Mouse (Mus musculus): ENCODE data around the gene Cela2a.

The Cela2a gene

DNA sequence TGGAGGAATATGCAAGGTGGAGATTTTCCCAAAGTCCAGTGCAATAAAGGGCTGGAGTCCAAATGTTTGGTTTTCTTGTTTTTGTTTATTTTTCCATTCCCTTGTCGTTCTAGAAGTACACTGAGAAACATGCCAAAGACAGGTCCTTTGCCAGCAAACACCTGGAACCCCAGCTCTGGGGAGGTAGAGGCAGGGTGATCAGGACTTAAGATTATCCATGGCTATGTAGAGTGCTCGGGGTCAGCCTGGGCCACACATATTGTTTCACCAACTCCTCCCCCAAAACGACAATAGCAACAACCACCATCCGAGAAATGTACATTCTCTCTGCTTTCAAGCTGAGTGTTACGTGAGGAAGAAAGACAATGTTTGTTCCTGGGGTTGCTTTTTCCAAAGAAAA lies at the start of gene Cela2a:
Gene Cela2a (minus strand): TSS at position 101 of the 400 bp plus-strand sequence.
- no peak for DNase-seq (ENCODE audit: low spot score)

DNA sequence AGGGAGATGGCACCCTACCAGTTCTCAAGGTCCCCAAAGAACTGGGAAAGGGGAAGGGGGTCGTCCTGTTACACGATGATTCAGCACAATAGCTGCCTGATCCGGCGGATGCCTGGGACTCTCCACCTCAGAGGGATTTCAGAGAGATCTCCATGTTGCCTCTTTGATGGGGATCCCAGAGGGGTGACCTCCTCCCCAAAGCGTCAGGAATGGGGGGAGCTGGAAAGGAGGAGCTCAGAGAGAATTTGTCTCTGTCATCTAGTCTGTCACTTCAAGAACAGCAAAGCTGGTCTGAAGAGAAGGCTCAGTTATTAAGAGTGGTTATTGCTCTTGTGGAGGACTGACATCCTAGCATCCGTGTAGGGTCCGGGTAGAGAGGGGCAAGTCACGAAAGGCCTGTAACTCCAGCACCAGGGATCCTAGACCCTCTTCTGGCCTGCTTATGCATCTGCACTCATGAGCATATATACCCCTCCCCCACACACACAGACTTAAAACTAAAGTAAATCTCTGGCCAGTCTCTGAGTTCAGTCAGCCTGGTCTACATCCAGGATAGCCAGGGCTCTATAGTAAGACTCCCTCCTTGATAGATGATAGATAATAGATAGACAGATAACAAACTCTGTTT lies 49.6 kb upstream of the Cela2a start:
- DNase-seq (ENCODE audit: low spot score): no peak

- peak; percentile 77 for DNase-seq (ENCODE audit: low spot score)
These were observed 48.9 kb upstream of the Cela2a start, which contains the start of gene Efhd2 for GRCm38 (mm10) chr4:141874601-141875460. Efhd2 (minus strand) TSS chr4:141874920.

DNA sequence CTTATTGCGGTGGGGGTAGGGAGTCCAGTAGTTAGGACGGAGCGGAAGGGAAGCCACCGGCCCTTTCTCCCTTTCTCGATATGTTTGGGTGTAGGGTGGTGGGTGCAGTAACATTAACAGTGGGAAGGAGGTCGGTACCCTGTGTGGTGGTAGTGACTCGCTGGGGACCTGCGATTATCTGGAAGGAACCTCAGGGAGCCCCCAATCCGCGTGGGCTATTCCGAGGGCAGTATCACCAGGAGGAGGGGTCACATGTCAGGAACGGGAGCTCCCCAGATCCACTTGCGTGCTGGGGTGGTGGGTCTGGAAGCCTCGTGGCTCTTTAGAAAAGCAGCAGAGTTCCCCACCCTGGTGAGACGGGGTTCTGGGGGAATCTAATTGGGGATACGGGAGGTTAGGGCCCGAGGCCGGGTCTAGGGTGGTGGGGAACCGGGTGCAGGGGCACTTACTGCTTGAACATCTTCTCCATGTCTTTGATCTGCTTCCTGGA lies 48.2 kb upstream of the Cela2a start:
- DNase-seq (ENCODE audit: low spot score): no peak

GRCm38 (mm10) chr4:141872977-141873376 lies 47.0 kb upstream of the Cela2a start:
- DNase-seq (ENCODE audit: low spot score): no peak

- no peak for DNase-seq (ENCODE audit: low spot score)
These were observed 45.9 kb upstream of the Cela2a start for GRCm38 (mm10) chr4:141871909-141872308.

- DNase-seq (ENCODE audit: low spot score): no peak
These were observed 45.4 kb upstream of the Cela2a start for GRCm38 (mm10) chr4:141871333-141871725.

GRCm38 (mm10) chr4:141870666-141871332 lies 44.8 kb upstream of the Cela2a start:
- no peak for DNase-seq (ENCODE audit: low spot score)

DNA sequence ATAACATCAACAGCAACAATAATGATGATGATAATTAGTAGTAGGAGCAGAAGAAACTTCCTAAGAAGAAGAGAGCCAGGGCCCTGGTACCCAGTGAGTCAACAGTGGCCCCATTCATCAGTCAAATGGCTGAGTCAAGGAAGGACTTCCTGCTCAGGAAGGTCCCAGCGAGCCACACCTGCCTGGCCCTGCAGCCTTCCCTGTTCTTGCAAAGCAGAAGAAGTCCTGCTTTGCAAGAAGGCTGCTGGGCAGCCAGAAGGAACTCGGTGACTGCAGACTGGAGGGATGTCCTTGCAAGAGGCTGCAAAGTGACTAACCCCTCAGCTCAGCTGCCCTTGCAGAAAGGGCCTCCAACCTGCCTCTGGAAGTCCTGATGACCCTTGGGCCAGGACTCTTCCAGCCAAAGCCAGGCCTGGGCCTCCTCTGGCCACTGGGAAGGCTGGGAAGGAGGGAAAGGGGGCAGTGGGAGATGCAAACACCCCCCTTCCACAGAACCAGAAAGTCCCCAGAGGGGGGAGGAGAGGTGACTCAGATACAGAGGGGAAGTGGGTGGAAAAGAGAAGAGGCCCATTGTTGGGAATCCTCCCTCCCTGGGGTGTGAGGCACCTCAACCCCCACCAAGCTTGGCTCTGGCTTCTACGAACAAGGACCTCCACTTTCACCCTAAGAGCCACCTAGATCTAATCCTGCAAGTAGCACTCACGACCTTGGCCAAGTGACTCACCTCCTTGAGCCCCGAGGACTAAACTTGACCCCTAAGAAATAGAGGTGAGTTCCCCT lies 43.7 kb upstream of the Cela2a start:
- no peak for DNase-seq (ENCODE audit: low spot score)

- no peak for DNase-seq (ENCODE audit: low spot score)
These were observed 42.1 kb upstream of the Cela2a start for GRCm38 (mm10) chr4:141868051-141868450.

GRCm38 (mm10) chr4:141867498-141867897 lies 41.5 kb upstream of the Cela2a start:
- no peak for DNase-seq (ENCODE audit: low spot score)

DNA sequence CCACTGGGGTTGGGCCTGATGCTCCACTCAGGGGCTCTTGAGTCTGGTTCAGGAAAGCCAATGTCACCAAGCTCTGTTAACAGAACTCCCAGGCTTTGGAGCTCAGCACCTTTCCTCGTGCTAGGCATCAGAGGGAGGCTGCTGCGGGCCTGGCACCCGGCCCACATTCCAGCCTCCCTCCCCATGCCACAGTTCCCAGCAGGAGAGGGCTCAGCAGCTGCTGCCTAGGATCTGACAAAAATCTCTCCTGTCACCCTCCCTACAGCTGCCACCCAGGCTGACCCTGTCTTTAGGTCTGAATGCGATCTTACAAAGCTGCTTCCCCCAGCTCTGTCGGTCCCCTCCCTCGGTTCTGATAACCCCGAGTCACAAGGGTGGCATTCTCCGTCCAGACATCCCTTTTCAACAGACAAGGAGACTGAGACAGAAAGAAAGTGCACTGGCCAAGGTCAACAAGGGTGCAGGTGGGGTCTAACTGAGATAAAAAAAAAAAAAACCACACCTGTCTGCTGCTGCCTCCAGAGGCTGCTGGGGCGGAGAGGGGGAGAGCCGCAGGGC lies 41.1 kb upstream of the Cela2a start:
- peak; percentile 17 for DNase-seq (ENCODE audit: low spot score)

DNA sequence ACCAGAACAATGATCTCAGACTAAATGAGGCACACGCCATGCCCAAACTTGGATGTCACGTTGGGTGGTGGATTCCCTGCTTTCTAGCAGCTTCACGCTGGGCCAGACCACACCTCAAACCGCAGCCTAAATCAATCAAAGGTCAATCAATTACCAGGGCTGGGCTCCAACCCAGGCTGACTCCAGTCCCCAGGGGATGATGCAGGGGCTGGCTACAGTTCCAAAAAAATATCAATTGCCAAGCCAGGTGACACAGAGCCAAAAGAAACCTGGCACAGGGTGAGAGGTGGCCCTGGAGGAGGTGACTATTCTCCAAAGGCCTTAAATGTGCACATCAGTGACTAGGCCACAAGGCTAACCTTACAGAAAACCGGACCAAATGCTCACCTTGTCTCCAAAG lies 39.6 kb upstream of the Cela2a start:
- DNase-seq (ENCODE audit: low spot score): no peak

DNA sequence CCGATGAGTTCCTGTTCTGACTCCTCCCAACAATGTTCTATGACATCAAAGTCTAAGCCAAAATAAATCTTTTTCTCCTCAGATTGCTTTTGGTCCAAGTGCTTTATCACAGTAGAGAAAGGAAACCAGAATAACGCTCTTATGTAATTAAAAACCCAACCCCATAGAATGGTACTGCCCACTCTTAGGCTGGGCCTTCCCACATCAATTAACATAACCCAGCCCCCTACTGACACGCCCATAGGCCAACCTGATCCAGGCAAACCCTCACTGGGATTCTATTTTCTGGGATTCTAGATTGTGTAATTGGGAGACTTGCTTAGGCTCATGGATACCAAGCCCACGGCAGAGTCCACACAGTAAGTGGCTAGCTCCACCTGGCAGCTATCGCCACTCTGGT lies 39.0 kb upstream of the Cela2a start:
- no peak for DNase-seq (ENCODE audit: low spot score)

DNA sequence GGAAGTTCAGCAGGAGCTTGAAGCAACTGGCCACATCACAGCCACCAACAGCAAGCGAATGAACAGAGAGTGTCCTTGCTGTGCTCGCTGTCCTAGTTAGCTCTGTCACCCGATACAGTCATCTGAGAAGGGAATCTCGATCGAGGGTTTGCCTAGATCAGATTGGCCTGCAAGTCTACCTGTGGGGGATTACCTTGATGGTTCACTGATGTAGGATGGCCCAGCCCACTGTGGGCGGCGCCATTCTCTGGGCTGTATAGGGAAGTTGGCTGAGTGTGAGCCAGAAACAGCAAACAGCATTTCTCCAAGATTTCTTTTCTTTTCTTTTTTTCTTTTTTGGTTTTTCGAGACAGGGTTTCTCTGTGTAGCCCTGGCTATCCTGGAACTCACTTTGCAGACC lies 38.5 kb upstream of the Cela2a start:
- DNase-seq (ENCODE audit: low spot score): no peak

- no peak for DNase-seq (ENCODE audit: low spot score)
These were observed 37.8 kb upstream of the Cela2a start for GRCm38 (mm10) chr4:141863726-141864280.

DNA sequence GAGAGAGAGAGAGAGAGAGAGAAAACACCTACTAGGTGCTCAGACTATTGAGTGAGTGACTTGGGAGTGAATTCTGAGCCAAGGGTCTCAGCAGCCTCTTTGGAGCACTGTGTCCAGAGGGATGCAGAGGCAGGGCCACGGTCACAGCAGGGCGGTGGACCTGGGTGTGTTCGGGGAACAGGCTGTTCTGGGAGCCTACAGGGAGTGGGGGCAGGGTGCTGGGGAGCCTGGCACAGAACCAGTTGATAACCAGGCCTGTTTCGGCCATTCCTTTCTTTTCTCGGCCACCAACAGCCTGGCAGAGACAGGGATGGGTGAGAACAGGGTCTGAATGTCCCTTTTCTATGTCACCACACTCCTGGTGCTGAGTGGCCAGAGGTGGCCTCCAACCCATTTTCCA lies 36.9 kb upstream of the Cela2a start:
- no peak for DNase-seq (ENCODE audit: low spot score)

GRCm38 (mm10) chr4:141861591-141862295 lies 35.8 kb upstream of the Cela2a start:
- DNase-seq (ENCODE audit: low spot score): no peak

- no peak for DNase-seq (ENCODE audit: low spot score)
These were observed 34.4 kb upstream of the Cela2a start for GRCm38 (mm10) chr4:141860246-141860841.

DNA sequence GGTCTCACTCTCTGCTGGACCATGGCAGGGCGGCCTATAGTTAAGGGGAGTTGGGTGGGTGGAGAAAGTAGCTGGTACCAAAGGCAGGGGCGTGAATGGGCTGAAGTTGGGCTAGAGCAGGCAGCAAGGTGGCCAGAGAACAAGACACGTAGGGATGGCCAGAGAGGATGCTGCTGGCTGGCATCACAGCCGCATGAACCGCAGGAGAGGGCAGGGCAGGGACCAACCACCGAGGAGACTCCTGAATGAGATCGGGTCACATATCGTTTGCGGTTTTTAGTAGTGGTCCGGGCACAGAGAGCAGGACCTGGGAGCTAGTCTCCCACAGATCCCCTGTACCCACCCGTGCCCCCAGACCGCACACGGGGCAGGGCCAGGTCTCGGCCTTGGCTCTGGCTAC lies 33.4 kb upstream of the Cela2a start:
- no peak for DNase-seq (ENCODE audit: low spot score)
